Mouse (Mus musculus): ENCODE results near the gene Ncbp3.

Gene Ncbp3

DNA sequence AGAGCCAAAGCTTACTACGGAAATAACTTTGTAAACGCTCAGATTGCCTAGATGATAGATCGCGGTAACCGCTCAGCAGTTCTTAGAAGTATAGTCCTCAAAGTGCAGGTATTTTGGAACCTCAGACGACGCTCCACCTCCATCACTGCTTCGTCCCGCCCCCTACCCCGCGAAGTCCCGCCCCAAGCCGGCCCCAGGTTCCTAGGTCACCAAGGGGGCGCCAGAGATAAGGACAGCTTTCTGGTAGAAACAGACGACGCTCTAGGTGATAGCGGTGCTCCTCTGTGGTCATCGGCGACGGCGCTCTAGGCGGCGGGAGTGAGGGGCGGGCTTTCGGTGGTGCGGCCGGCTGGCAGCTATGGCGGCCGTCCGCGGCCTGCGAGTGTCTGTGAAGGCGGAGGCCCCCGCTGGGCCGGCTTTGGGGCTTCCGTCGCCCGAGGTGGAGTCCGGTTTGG, at the start of gene Ncbp3:
TSS of gene Ncbp3 (plus strand) at position 242 of the 455 bp plus-strand sequence.
- peak; percentile 94 for DNase-seq

GRCm38 (mm10) chr11:72998771-72999170, 48.8 kb upstream of the Ncbp3 start, which contains the start of gene P2rx1:
Gene P2rx1 (plus strand): TSS chr11:72999103.
- no peak for DNase-seq

DNA sequence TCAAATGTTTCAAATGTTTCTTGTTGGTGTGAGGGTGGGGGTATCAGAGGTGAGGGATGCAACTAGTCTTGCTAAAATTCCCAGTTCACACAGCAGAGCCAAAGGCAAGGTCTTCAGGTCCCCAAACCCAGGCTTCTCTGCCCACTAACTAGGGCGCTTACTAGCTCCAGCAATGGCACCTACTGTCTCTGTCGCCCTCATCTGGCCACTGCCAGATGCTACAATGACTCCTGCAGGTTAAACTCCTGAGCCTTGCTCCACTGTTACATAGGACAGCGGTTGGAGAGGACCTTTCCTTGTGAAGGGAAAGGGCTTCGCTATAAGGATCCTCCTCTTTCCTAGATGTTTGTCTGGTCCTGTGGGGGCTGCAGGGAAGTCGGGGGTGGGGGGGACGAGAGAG, 46.6 kb upstream of the Ncbp3 start:
- peak; percentile 66 for DNase-seq

- no peak for DNase-seq
These were observed 41.2 kb upstream of the Ncbp3 start for GRCm38 (mm10) chr11:73006377-73006776.

DNA sequence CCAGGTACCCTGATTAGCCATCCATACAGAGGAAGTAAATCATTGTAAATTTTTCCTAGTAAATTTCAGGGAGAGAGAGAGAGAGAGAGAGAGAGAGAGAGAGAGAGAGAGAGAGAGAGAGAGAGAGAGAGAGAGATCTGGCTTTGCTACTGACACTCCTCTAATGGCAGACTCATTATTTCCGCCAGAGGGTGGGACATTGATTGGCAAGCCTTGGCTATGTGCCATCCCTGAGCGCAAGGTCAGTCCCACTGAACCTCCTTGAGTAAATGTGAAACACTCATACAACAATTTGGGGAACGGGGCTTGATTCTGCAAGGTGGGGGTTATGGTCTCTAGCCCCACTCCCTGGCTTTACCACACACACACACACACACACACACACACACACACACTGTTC, 40.5 kb upstream of the Ncbp3 start:
- no peak for DNase-seq

GRCm38 (mm10) chr11:73007698-73008481, 39.7 kb upstream of the Ncbp3 start:
- peak; percentile 73 for DNase-seq

- no peak for DNase-seq
These were observed 38.8 kb upstream of the Ncbp3 start for GRCm38 (mm10) chr11:73008826-73009225.

DNA sequence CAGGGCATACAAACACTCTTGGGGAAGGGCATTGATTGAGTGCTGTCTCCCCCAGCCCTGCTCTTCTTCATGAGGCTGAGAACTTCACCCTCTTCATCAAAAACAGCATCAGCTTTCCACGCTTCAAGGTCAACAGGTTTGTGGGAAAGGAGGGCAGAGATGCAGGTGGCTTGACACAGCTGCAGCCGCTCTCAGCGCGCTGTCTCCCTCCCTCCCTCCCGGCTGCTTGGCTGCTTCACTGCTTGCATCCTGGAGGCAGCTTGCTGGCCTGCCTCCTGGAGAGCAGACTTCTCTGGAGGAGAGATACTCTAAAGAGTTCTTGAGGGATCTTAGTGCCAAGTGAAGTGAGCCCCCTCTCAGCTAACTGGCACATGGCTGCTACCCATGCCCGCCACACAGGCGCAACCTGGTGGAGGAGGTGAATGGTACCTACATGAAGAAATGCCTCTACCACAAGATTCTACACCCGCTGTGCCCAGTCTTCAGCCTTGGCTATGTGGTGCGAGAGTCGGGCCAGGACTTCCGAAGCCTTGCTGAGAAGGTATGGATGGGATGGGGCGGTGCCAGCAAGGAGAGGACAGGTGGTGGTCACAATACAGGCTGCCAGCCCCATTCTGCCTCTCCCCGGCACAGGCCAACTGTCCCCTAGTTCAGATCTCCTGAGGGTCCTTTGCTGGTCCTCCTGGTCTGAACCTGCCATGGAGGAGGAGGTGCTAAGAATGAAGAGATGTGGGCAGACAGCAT, 37.9 kb upstream of the Ncbp3 start:
- DNase-seq: no peak

GRCm38 (mm10) chr11:73013981-73014380, 33.6 kb upstream of the Ncbp3 start:
- no peak for DNase-seq

DNA sequence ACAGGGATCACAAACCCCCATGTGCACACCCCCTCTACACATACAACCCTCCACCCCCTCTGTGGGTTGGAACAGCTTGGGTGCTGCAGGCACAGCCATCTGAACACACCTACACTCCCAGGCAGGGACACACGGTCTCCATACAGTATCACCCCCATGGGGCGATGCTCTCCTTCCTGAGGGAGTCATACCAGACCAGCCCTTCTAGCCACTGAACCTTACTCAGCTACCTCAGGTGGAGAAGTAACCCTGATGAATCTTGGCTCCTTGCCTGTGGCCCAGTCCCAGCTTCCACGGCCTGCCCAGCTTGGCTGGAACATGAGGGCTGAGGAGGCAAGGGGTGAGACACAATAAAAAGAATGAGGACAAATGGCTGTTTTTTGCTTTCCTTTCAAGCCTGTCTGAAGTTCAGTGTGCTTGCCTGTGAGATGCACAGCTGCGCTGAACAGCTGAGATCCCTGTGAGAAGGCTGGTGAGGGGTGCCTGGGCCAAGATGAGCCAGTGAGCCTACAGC, 32.7 kb upstream of the Ncbp3 start:
- no peak for DNase-seq

DNA sequence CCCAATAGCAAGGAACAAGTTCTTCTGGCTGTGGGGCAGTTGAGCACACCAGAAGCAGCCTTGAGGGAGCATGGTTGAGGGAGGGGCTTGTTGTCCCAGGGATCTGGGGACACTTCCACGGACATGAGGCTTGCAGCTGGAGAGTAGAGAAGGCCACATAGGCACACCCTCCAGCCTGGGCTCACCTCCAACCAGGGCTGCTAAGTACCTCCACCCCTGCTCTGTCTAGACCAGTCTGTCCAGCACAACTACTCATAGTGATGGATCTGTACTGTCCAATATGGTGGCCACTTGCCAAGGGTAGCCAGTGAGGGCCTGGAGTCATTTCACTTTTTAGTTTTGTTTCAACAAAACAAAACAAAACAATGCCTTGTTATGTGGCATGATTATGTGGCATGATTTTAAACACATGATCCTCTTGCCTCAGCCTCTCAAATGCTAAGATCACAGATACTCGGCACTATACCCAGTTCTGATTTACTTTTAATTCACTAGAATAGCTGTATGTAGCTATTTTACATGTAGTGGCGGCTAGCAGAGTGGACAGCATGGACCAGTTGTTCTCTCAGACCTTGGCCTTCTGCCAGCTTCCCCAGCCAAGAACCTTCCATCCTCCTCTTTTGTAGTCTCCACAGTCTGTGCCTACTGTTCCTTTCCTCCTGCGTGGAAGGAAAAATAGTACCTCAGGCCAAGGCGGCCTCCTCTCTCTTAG, 32.0 kb upstream of the Ncbp3 start:
- no peak for DNase-seq

GRCm38 (mm10) chr11:73016103-73016420, 31.5 kb upstream of the Ncbp3 start:
- DNase-seq: no peak

GRCm38 (mm10) chr11:73018471-73019146, 29.0 kb upstream of the Ncbp3 start, which contains the start of gene Camkk1:
Gene Camkk1 (plus strand): TSS chr11:73019008.
- peak; percentile 94 for DNase-seq

- DNase-seq: peak; percentile 79
These were observed 28.3 kb upstream of the Ncbp3 start for GRCm38 (mm10) chr11:73019147-73019795.

DNA sequence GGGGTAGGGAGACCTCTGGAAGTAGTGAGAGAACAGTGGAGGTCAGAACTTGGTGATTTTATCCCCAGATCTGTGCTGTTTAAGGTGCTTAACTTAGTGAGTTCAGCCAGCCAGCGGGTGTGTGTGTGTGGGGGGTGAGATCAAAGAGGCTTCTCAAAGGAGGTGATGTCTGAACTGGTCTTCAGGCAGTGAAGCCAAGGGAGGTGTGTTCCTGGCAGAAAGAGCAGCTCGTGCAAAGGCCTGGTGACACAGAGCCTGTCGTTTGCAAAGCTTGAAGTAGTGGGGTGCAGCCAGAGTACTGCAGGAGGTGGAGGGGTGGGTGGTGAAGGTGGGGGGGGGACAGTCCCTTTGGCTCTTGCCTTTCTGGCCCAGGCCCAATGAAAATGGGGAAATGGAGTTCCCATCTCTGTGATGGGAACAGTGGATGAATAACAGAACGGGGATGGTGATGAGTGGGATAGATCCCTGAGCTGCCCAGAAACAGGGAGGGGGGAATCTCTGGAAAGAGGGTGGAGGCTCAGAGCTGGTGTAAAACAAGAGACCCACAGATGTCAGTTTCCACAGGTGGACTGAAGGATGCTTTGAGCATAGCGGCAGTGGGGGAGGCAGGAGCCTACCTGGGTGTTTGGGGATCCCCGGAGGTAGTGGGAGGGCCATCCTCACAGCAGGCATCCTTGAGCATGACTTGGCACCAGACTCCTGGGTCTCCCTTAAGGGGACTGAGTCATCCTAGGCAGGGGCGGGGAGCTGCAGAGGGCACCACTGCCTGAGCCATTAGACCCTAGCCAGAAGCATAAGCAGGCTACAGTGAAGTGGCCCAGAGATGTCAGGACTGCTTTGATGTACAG, 26.4 kb upstream of the Ncbp3 start:
- no peak for DNase-seq

DNA sequence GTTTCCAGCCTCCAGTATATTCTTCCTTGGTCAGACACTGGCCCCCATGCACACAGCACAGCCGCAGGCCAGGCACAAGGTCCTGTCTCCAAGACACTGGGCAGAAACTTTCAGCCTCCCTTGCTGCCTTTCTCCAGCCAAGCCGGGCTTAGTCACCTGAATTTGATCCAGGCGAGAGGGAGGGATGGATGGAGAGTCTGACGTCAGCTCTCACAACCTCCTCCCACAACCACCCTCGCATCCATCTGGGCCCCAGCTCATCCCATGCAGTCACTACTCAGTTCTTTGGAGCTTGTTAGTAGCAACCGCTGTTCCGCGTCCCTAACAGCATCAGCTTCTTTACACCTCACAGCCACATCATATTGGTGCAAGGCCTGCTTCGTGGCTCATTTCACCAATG, 24.5 kb upstream of the Ncbp3 start:
- DNase-seq: peak; percentile 61

- DNase-seq: no peak
These were observed 23.8 kb upstream of the Ncbp3 start for GRCm38 (mm10) chr11:73023827-73024226.

- no peak for DNase-seq
These were observed 23.2 kb upstream of the Ncbp3 start for GRCm38 (mm10) chr11:73024236-73024904.

- DNase-seq: no peak
These were observed 20.6 kb upstream of the Ncbp3 start for GRCm38 (mm10) chr11:73026961-73027360.

DNA sequence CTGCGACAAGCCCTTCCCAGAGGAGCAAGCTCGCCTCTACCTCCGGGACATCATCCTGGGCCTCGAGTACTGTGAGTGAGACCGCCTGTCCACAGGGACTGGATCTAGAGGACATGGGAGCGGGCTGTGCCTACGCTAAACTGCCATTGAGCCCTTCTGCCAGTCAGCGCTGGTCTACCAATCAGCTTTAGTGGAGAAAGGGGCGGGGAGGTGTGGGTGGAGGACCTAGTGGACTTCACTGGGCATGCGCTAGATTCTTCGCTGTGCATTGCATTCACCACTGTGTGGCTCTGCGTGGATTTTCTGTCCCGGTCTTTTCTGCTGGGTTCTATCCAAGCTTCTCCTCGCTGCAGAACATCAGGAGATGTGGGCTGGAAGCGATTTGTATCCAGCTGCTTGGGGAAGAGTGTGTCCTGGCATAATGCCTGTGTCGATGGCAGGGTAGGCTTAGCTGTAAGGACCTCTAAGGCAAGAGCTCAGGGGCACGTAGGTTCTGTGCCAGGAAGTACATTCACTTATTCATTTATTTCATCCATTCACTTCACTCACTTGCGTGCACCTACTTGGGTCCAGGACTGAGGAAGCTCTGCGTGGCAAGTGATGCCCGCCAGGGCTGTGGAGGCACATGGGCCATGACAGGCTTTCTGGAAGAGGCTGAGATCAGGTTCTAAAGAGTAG, 16.6 kb upstream of the Ncbp3 start:
- DNase-seq: peak; percentile 82

Data from right cerebral cortex, postnatal 14 days (tissue).